Mouse (Mus musculus) MEL (cell line): ENCODE measurements around the gene Serpinb11.

Source experiments
- CHD2 ChIP-seq: IDR thresholded peaks from 2 replicates; pipeline ENCODE4 v1.6.1; 2011; ENCODE audit warnings: low read length, improper control_type of control experiment
- EP300 ChIP-seq, 2 experiments: IDR thresholded peaks; 2 replicates each; pipeline ENCODE4 v1.6.1; 2011; ENCODE audit warnings: improper control_type of control experiment in 2 of 2, low read length in 2 of 2, low read depth in 1 of 2, mild to moderate bottlenecking in 1 of 2
- JUND ChIP-seq: IDR thresholded peaks from 2 replicates; pipeline ENCODE4 v1.6.1; 2011; ENCODE audit warnings: low read depth, mild to moderate bottlenecking, improper control_type of control experiment, low read length
- TBP ChIP-seq: IDR thresholded peaks from 2 replicates; pipeline ENCODE4 v1.8.0; 2011; ENCODE audit warnings: low read depth, low read length, improper control_type of control experiment

GRCm38 (mm10) chr1:107360898-107361297, at the start of gene Serpinb11:
- TF ChIP-seq EP300 (IDR thresholded peaks at IDR 0.05; ENCODE audit: low read depth in 1 of 2, low read length in 2 of 2) (no peak), TBP (no peak), CHD2 (no peak), JUND (no peak)
